Mouse (Mus musculus) kidney, embryonic 15.5 days (tissue): ENCODE results near the gene Thbs2. TPM values are rescaled to one million over a fixed set of nuclear protein-coding genes. Genes with fewer than 3 reads are reported as not detected.
"Not testable (repeated sequence)": the region's sequence is repeated elsewhere in the genome, so short reads cannot be mapped to it uniquely, and the experiment has no call there.

Source experiments
- ATAC-seq: fragments of 200-750 bp; cut with Nextera tagmentation; replicated peaks from 2 replicates; pipeline ENCODE4 v1.8.0; 2017; ENCODE audit warnings: moderate TSS enrichment; ENCODE audit not compliant: low FRiP score
- H3K27ac ChIP-seq: fragments of 300-500 bp; sonication (generic); 2 replicates; pipeline ENCODE4 v1.5.1; 2015; ENCODE audit warnings: mild to moderate bottlenecking, inconsistent platforms
- H3K27me3 ChIP-seq: fragments of 300-500 bp; sonication (generic); 2 replicates; pipeline ENCODE4 v1.6.1; 2015; ENCODE audit warnings: inconsistent platforms
- H3K36me3 ChIP-seq: fragments of 300-500 bp; sonication (generic); 2 replicates; pipeline ENCODE4 v1.6.1; 2015; ENCODE audit warnings: inconsistent platforms
- H3K4me1 ChIP-seq: fragments of 300-500 bp; sonication (generic); 2 replicates; pipeline ENCODE4 v1.6.1; 2015; ENCODE audit warnings: inconsistent platforms
- H3K4me2 ChIP-seq: fragments of 300-500 bp; sonication (generic); 2 replicates; pipeline ENCODE4 v1.6.1; 2015; ENCODE audit warnings: moderate library complexity, mild to moderate bottlenecking, inconsistent platforms
- H3K4me3 ChIP-seq: fragments of 300-500 bp; sonication (generic); replicated peaks from 2 replicates; pipeline ENCODE4 v1.5.1; 2015; ENCODE audit warnings: mild to moderate bottlenecking, inconsistent platforms
- H3K9ac ChIP-seq: fragments of 300-500 bp; sonication (generic); 2 replicates; pipeline ENCODE4 v1.6.1; 2015; ENCODE audit warnings: mild to moderate bottlenecking, inconsistent platforms
- H3K9me3 ChIP-seq: fragments of 300-500 bp; sonication (generic); replicated peaks from 2 replicates; pipeline ENCODE4 v1.6.1; 2016; ENCODE audit warnings: inconsistent platforms
- WGBS: fragments of 180-500 bp; shearing (Covaris S2); methylation state at CpG from one replicate; pipeline ENCODE4 v1.1.7; 2015; ENCODE audit warnings: mixed read lengths; 5-methylcytosine and 5-hydroxymethylcytosine counted together
- polyA plus RNA-seq: library from polyadenylated mRNA; unstranded; fragments of >200 nt; fragmentation: Nextera tagmentation; extraction: Ambion mirVana; gene quantifications from 2 replicates; pipeline ENCODE4 v1.2.1, GENCODE M21; 2015

Thbs2 gene
- polyA plus RNA-seq, 1 experiment from 2014 or later, result 25.5 TPM

DNA sequence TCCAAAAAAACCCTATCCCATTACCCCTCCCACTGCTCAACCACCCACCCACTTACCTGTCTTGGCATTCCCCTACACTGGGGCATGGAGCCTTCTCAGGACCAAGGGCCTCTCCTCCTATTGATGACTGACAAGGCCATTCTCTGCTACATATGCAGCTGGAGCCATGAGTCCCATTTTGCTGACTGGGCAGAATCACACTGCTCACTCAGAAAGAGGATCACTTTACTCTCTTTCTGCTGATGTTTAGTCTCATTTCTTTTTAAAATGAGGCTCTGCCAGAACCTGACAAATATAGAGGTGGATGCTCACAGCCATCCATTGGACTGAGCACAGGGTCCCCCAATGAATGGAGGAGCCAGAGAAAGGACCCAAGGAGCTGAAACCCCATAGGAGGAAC lies 73.0 kb downstream of the Thbs2 start:
- not testable (repeated sequence) for H3K27me3 ChIP-seq, H3K4me1 ChIP-seq, H3K9ac ChIP-seq, H3K36me3 ChIP-seq, H3K4me2 ChIP-seq, H3K4me3 ChIP-seq, H3K27ac ChIP-seq, ATAC-seq, H3K9me3 ChIP-seq

- no peaks in the 10 kb centered on the region for H3K9me3 ChIP-seq
- no peak overlapping the region for H3K4me2 ChIP-seq
- no peak for ATAC-seq
- no peaks in the 10 kb centered on the region for H3K27me3 ChIP-seq
- H3K9ac ChIP-seq, result no peak overlapping the region
- no peak overlapping the region for H3K27ac ChIP-seq
- no peaks in the 10 kb centered on the region for H3K36me3 ChIP-seq
- no peaks in the 10 kb centered on the region for H3K4me1 ChIP-seq
- H3K4me3 ChIP-seq, result no peak overlapping the region
- WGBS, result 81% methylated on average over 3 of the region's 3 CpGs
Measured at GRCm38 (mm10) chr17:14620037-14620436, 74.0 kb downstream of the Thbs2 start.

DNA sequence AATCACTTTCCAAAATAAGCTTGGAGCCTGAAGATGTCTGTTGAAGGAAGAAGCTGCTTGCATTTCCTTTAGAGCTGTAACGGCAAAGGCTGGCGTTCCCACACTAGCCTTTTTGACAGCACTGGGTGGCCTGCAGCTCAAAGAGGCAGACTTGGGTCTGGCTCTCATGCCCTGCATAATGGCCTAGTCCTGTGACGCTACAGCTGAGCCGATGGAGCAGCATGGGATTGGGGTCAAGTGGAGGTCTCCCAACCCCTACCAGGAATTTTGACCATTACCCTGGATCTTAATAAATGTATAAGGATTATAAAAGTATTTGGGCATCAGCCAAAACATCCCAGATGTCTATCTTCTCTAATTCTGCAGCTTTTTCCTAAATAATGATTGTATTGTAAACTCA lies 75.0 kb downstream of the Thbs2 start:
- H3K9me3 ChIP-seq, result no peaks in the 10 kb centered on the region

More for the DNA sequence above, 75.0 kb downstream of the Thbs2 start:
- WGBS, result 80% methylated on average over 4 of the region's 4 CpGs
- no peak overlapping the region for H3K9ac ChIP-seq
- no peak overlapping the region for H3K4me2 ChIP-seq
- H3K4me3 ChIP-seq, result no peak overlapping the region
- no peaks in the 10 kb centered on the region for H3K36me3 ChIP-seq
- H3K4me1 ChIP-seq, result no peaks in the 10 kb centered on the region
- ATAC-seq, result no peak
- H3K27me3 ChIP-seq, result no peaks in the 10 kb centered on the region
- no peak overlapping the region for H3K27ac ChIP-seq

Other genes starting within 250 kb of the Thbs2 start
- gene Wdr27, start 248.9 kb upstream of the Thbs2 start, polyA plus RNA-seq, result 6.8 and 7.4 TPM in 2 replicates
- 34.4 and 34.7 TPM in 2 replicates for gene 1600012H06Rik, start 248.9 kb upstream of the Thbs2 start, polyA plus RNA-seq